Mouse (Mus musculus) bone marrow macrophage, adult 2 months (primary cell): ENCODE measurements around the gene Notch2. TPM values are rescaled to one million over a fixed set of nuclear protein-coding genes. Genes with fewer than 3 reads are reported as not detected.
"Not testable (repeated sequence)": the region's sequence is repeated elsewhere in the genome, so short reads cannot be mapped to it uniquely, and the experiment has no call there.

Source experiments
- H3K27ac ChIP-seq: 2 replicates; pipeline ENCODE4 v1.5.1; 2012; ENCODE audit warnings: low read depth, low read length; ENCODE audit not compliant: insufficient read depth
- H3K4me1 ChIP-seq: 2 replicates; pipeline ENCODE4 v1.6.1; 2012; ENCODE audit warnings: low read length; ENCODE audit not compliant: control insufficient read depth, insufficient read depth
- H3K4me3 ChIP-seq: 2 replicates; pipeline ENCODE4 v1.5.1; 2012; ENCODE audit warnings: mild to moderate bottlenecking, low read length, moderate library complexity; ENCODE audit not compliant: insufficient read depth
- CTCF ChIP-seq: IDR thresholded peaks from 2 replicates; pipeline ENCODE4 v1.5.1; 2012; ENCODE audit warnings: low read depth, mild to moderate bottlenecking, low read length, moderate library complexity
- POLR2A ChIP-seq: IDR thresholded peaks from 2 replicates; pipeline ENCODE4 v1.6.1; 2012; ENCODE audit warnings: mild to moderate bottlenecking, low read depth, low read length, borderline replicate concordance
- polyA plus RNA-seq: library from polyadenylated mRNA; stranded (reverse); fragments of >200 nt; gene quantifications from 2 replicates; pipeline ENCODE4 v1.2.4, GENCODE M21; 2012; ENCODE audit not compliant: missing spikeins, insufficient read depth, insufficient read length

The Notch2 gene
- polyA plus RNA-seq, 1 experiment: 82.2 TPM

- no peaks in the 10 kb centered on the region for H3K4me1 ChIP-seq
- H3K27ac ChIP-seq: no peak overlapping the region
- no peak overlapping the region for H3K4me3 ChIP-seq
- TF ChIP-seq CTCF: no peak
- no peak for TF ChIP-seq POLR2A
These were observed 93.4 kb downstream of the Notch2 start for GRCm38 (mm10) chr3:98106590-98107313.

- H3K4me3 ChIP-seq: no peak overlapping the region
- no peak overlapping the region for H3K27ac ChIP-seq
- H3K4me1 ChIP-seq: no peaks in the 10 kb centered on the region
- TF ChIP-seq POLR2A: no peak
- no peak for TF ChIP-seq CTCF
These were observed 95.1 kb downstream of the Notch2 start for GRCm38 (mm10) chr3:98108416-98108815.

GRCm38 (mm10) chr3:98108866-98109265 lies 95.5 kb downstream of the Notch2 start:
- TF ChIP-seq POLR2A: no peak
- no peak for TF ChIP-seq CTCF
- H3K4me1 ChIP-seq: no peaks in the 10 kb centered on the region
- no peak overlapping the region for H3K4me3 ChIP-seq
- H3K27ac ChIP-seq: no peak overlapping the region

DNA sequence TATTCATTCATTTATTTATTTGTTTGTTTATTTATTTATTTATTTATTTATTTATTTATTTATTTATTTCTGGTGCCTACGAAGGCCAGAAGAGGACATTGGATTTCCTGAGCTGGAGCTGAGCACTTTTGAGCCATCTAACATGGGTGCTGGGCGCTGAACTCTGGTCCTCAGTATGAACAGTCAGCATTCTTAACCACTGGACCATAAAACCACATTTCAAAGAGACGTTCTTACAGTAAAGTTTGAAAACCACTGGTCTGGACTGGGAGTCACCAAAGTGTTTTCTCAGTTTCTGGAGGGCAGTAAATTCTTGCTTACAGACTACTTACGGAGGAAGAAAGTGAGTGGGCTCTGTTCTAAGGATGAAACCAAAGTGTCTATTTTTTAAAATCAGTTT lies 97.3 kb downstream of the Notch2 start:
- no peak overlapping the region for H3K27ac ChIP-seq
- H3K4me3 ChIP-seq: no peak overlapping the region
- no peaks in the 10 kb centered on the region for H3K4me1 ChIP-seq
- TF ChIP-seq CTCF: no peak
- TF ChIP-seq POLR2A: no peak

GRCm38 (mm10) chr3:98118252-98118651 lies 104.9 kb downstream of the Notch2 start:
- TF ChIP-seq POLR2A: no peak
- no peak for TF ChIP-seq CTCF
- no peak overlapping the region for H3K27ac ChIP-seq
- H3K4me1 ChIP-seq: no peaks in the 10 kb centered on the region
- H3K4me3 ChIP-seq: no peak overlapping the region

DNA sequence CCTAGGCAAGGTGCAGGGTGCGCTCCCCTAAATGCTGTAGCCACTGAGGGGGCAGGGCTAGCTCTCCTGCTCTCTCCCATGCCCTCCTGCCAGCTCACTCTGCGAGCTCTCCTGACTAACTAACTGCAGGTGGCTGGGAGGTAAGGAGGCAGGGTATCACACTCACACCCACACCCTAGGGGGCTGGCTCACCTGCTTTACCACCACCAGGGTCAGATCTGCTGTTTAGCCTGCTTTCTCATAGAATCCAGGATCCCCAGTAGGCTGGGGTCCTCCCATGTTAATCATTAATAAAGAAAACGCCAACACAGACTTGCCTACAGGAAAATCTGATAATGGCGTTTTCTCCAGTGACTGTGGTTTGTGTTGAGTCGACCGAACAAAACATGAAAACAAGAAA lies 106.0 kb downstream of the Notch2 start:
- H3K27ac ChIP-seq: no peak overlapping the region
- no peaks in the 10 kb centered on the region for H3K4me1 ChIP-seq
- no peak overlapping the region for H3K4me3 ChIP-seq
- no peak for TF ChIP-seq POLR2A
- TF ChIP-seq CTCF: no peak

DNA sequence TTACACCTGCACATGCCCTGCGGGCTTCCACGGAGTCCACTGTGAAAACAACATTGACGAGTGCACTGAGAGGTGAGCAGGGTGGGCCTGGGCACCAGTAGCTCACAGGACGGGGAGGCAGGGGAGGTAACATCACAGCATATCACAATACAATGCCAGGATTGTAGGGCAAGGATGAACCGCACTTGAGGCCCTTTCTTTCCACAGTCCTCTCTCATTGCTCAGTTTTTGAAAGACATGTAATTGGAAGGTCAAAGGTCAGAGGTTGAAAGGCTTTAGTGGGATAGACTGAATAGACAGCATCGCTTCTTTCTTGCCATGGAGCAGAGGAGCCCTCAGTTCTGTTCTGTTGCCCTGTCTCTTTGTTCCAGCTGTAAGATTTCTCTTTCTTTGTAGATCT lies 107.6 kb downstream of the Notch2 start:
- Histone ChIP-seq H3K4me1 (no peaks in the 10 kb centered on the region), H3K27ac (no peak overlapping the region), H3K4me3 (no peak overlapping the region)
- TF ChIP-seq CTCF: no peak
- TF ChIP-seq POLR2A: no peak

DNA sequence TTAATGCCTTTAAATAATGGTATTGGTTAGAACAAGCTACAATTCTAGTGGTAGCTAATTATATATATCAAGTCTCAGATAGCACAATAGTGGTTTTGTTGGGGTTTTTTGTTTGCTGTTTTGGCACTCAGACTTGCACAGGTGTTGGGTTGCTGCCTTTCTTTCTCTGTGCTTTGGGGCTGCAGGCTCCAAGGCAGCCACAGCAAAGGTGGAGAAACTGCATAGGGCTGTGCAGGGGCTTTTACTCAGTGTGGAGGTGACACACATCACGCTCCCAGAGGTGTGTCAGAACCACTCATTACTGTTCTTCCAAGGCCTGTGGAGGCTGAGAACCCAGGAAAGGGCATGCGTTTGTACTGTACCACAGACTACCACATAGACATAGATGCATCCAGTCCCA lies 114.4 kb downstream of the Notch2 start:
- H3K4me1 ChIP-seq: peaks cover 10% of the 10 kb centered on the region
- H3K27ac ChIP-seq: 0 out of 2 replicates have a peak overlapping the region, but pooled peaks have one; percentile 19
- TF ChIP-seq CTCF (no peak), POLR2A (no peak)
- H3K4me3 ChIP-seq: no peak overlapping the region

DNA sequence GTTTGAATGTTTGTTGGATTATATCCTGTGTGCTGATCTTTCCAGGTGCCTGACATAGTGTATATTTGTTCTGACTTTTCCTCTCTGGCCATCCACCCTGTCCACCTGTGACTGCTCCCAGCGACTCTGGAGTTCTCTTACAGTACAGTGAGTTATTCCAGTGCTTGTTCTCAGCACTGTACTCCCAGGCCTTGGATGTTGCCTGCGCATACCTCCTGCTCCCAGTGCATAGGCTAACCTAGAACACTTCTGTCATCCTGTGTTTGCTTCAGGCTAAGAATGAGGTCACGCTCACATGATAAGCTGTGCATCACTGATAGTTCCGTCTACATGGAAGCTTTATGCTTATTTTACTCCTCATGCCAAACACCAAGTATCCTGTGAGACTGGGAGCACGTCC lies 115.4 kb downstream of the Notch2 start:
- H3K4me1 ChIP-seq: peaks cover 10% of the 10 kb centered on the region
- H3K27ac ChIP-seq: peak overlapping the region; percentile 68
- no peak overlapping the region for H3K4me3 ChIP-seq
- TF ChIP-seq CTCF (no peak), POLR2A (no peak)

DNA sequence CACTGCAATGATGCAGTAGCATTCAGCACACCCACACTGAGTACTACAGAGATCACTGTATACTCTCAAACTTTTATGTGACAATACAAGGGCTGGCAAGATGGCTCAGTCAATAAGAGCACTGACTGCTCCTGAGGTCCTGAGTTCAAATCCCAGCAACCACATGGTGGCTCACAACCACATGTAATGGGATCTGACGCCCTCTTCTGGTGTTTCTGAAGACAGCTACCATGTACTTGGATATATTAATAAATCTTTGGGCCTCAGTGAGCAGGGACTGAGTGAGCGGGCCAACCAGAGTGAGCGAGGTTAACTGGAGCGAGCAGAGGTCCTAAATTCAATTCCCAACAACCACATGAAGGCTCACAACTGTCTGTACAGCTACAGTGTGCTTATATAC lies 118.8 kb downstream of the Notch2 start:
- H3K4me3 ChIP-seq, H3K27ac ChIP-seq: not testable (repeated sequence)
- peaks cover 10% of the 10 kb centered on the region for H3K4me1 ChIP-seq

DNA sequence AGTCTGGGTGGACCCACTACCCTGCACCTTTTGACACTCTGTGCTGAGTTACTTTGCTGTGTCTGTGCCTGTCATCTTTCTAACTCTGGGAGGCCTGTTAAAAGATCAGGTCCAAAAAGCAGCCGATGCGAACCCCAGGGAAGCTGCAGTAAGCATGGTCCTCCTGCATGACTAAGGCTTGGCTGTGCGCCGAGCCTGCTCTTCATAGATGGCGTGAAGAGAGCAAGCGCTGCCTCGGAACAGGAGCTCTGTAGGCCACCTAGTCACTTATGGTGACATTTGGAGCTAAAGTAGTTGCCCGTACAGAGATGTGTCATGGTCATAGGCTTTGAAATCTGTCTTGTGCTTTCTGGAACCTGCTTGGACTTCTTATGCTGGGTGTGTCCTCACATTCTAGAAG lies 119.3 kb downstream of the Notch2 start:
- H3K4me3 ChIP-seq: no peak overlapping the region
- H3K4me1 ChIP-seq: peaks cover 10% of the 10 kb centered on the region
- TF ChIP-seq POLR2A (no peak), CTCF (no peak)
- no peak overlapping the region for H3K27ac ChIP-seq
